Mouse (Mus musculus) embryonic fibroblast, embryonic 13.5 days (primary cell): Measurements from ENCODE around the gene Phactr1.

Source experiments
- CTCF ChIP-seq: IDR thresholded peaks from 2 replicates; pipeline ENCODE4 v1.5.1; 2011; ENCODE audit warnings: mild to moderate bottlenecking, control low read depth, low read length, moderate library complexity, borderline replicate concordance; ENCODE audit not compliant: insufficient read depth
- POLR2A ChIP-seq: IDR thresholded peaks from 2 replicates; pipeline ENCODE4 v1.6.1; 2011; ENCODE audit warnings: low read depth, mild to moderate bottlenecking, control low read depth, low read length, moderate library complexity

DNA sequence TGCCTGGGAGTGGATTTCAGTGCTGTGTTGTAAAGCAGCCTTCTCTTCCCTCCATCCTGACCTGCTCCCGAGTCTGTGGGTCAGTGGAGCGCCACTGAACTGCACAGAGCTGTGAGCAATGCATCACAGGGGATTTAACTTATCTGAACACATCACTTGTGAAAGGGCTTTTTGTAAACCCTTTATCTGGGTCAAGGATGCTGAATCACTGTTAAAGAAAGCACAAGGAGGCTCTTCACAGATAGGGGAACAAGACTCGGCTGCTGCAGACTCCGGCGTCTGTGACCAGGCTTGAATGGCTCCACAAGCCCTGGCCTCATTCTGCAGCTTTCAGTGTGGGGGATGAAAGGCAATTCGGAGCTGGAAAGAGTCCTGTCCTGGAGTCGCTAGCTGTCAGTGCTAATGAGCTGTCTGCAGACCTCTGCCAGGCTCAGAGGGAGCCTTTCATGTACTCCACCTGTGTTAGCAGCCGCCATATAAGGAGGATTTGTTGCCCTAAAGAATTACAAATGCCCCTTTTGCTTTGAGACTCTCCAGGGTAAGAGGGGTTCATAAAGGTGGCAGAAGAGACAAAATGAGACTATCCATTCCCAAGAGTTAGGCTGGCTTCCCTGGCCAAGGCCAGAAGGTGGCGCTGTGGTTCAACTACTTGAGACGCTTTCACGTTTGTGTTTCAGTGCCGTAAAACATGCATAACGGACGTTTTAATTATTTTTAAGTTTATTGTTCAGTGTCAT lies 502.2 kb downstream of the Phactr1 start:
- TF ChIP-seq POLR2A = no peak
- peak; percentile 76 for TF ChIP-seq CTCF
